18 mouse cellular contexts compared by ENCODE assay signal in the genomic region with DNA sequence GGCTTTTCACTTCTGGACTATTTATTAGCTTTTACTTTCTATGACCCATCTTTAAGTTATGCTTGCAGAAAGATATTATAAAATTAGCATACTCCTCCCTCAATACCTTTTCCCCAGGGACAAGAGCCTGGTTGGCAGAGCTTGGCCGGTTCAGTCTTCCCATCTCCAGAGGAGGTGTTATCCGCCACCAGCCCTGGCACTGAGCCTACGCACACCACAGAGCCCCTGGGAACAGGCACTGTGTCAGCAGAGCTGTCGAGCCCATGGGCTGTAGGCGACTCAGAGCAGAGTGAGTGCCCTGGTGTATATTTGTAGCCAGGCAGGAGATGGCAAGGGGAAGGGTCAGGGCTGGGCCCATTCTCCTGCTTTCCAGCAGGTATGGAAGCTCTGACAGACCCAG. TPM values are rescaled to one million over a fixed set of nuclear protein-coding genes. Genes with fewer than 3 reads are reported as not detected.
"Had no signal": no experiment of that assay in that cellular context is flagged by ENCODE, and none has a peak within 500 bp of the region (broad histone marks: within the 10 kb centered on the region; RNA-seq: fewer than 3 reads in every experiment).

No protein-coding gene starts in this region.

- H3K4me3 ChIP-seq: limb, embryonic 13.5 days; midbrain, embryonic 12.5 days; myocyte had no signal

- H3K4me1 ChIP-seq: limb, embryonic 13.5 days; midbrain, embryonic 12.5 days had no signal

- H3K27ac ChIP-seq: kidney, postnatal 0 days; limb, embryonic 13.5 days; liver, embryonic 14.5 days; midbrain, embryonic 12.5 days had no signal

- H3K4me2 ChIP-seq: limb, embryonic 13.5 days; midbrain, embryonic 12.5 days had no signal

- DNase-seq: kidney, adult 9 months; kidney, postnatal 36 days; layer of hippocampus, adult 9-11 months; layer of hippocampus, postnatal 36 days; lung, adult 18-20 months; retina, postnatal 1 day; right cerebral cortex, postnatal 14 days; thymus, postnatal 36 days had no signal

- H3K9ac ChIP-seq: limb, embryonic 13.5 days; liver, embryonic 14.5 days; midbrain, embryonic 12.5 days had no signal

- H3K9me3 ChIP-seq: limb, embryonic 13.5 days; midbrain, embryonic 12.5 days had no signal

RNA-seq across cellular contexts. Expression of gene Gm49333, which starts 10.9 kb away (rescaled TPM):
- polyA plus RNA-seq: kidney, postnatal 0 days; limb, embryonic 13.5 days; liver, adult 2 months; lung, embryonic 16.5 days; midbrain, embryonic 12.5 days; neural tube, embryonic 11.5 days; stomach, embryonic 16.5 days; thymus, postnatal 0 days had no signal

RNA-seq across cellular contexts. Expression of gene Vwa5b2, which starts 11.2 kb away (rescaled TPM):
- polyA plus RNA-seq: liver, adult 2 months; thymus, postnatal 0 days had no signal
